Mouse (Mus musculus) MEL (cell line): Measurements from ENCODE around the gene Urb1. TPM values are rescaled to one million over a fixed set of nuclear protein-coding genes. Genes with fewer than 3 reads are reported as not detected.

Source experiments
- DNase-seq: peaks from one replicate; pipeline ENCODE4 v3.0.0; 2011; ENCODE audit warnings: low read depth, low spot score
- H3K27ac ChIP-seq: 2 replicates; pipeline ENCODE4 v1.5.1; 2012; ENCODE audit warnings: low read depth, mild to moderate bottlenecking, control low read depth, low read length, moderate library complexity; ENCODE audit not compliant: control insufficient read depth
- H3K27me3 ChIP-seq, 2 experiments: fragments of 150-350 bp in 1 of 2; sonication (generic) in 1 of 2; 2 replicates each; pipeline ENCODE4 v1.6.1; 2012; ENCODE audit warnings: low read length in 2 of 2, mild to moderate bottlenecking in 2 of 2, improper control_type of control experiment in 1 of 2, moderate library complexity in 1 of 2; ENCODE audit not compliant: insufficient read depth in 2 of 2, control insufficient read depth in 1 of 2
- H3K36me3 ChIP-seq, 2 experiments: 2 replicates each; pipeline ENCODE4 v1.6.1; 2012 to 2014; ENCODE audit warnings: low read length in 2 of 2, improper control_type of control experiment in 1 of 2, inconsistent platforms in 1 of 2, mild to moderate bottlenecking in 1 of 2; ENCODE audit not compliant: insufficient read depth in 2 of 2, control insufficient read depth in 1 of 2
- H3K4me1 ChIP-seq, 2 experiments: fragments of 150-350 bp in 1 of 2; sonication (generic) in 1 of 2; 2 replicates each; pipeline ENCODE4 v1.6.1; 2012; ENCODE audit warnings: low read length in 2 of 2, improper control_type of control experiment in 1 of 2, mild to moderate bottlenecking in 1 of 2; ENCODE audit not compliant: insufficient read depth in 2 of 2, control insufficient read depth in 1 of 2
- H3K4me3 ChIP-seq, 2 experiments: fragments of 150-350 bp in 1 of 2; sonication (generic) in 1 of 2; 2 replicates each; pipeline ENCODE4 v1.5.1; 2012; ENCODE audit warnings: low read depth in 2 of 2, low read length in 2 of 2, mild to moderate bottlenecking in 2 of 2, moderate library complexity in 2 of 2, control low read depth in 1 of 2, improper control_type of control experiment in 1 of 2; ENCODE audit not compliant: control insufficient read depth in 1 of 2, insufficient read depth in 1 of 2
- H3K79me2 ChIP-seq: 2 replicates; pipeline ENCODE4 v1.6.1; 2012; ENCODE audit warnings: mild to moderate bottlenecking, low read length, moderate library complexity; ENCODE audit not compliant: control insufficient read depth, poor library complexity, insufficient read depth
- H3K9ac ChIP-seq: 2 replicates; pipeline ENCODE4 v1.6.1; 2012; ENCODE audit warnings: low read depth, mild to moderate bottlenecking, control low read depth, low read length, moderate library complexity; ENCODE audit not compliant: control insufficient read depth, poor library complexity, severe bottlenecking
- H3K9me3 ChIP-seq: fragments of 150-350 bp; sonication (generic); replicated peaks from 2 replicates; pipeline ENCODE4 v1.6.1; 2012; ENCODE audit warnings: mild to moderate bottlenecking, low read length, improper control_type of control experiment, moderate library complexity; ENCODE audit not compliant: insufficient read depth
- BHLHE40 ChIP-seq: IDR thresholded peaks from 2 replicates; pipeline ENCODE4 v1.6.1; 2012; ENCODE audit warnings: low read depth, mild to moderate bottlenecking, inconsistent platforms, low read length, improper control_type of control experiment, borderline replicate concordance
- CHD1 ChIP-seq: IDR thresholded peaks from 2 replicates; pipeline ENCODE4 v1.6.1; 2012; ENCODE audit warnings: low read depth, mild to moderate bottlenecking, inconsistent platforms, low read length, improper control_type of control experiment
- CHD2 ChIP-seq: IDR thresholded peaks from 2 replicates; pipeline ENCODE4 v1.6.1; 2011; ENCODE audit warnings: low read length, improper control_type of control experiment
- CTCF ChIP-seq, 3 experiments: IDR thresholded peaks in 2 of 3; conservative IDR thresholded peaks in 1 of 3; 2 replicates each; pipeline ENCODE4 v1.5.1; 2011 to 2012; ENCODE audit warnings: low read length in 3 of 3, low read depth in 2 of 3, mild to moderate bottlenecking in 2 of 3, improper control_type of control experiment in 1 of 3, inconsistent platforms in 1 of 3, mixed read lengths in 1 of 3, moderate library complexity in 1 of 3; ENCODE audit not compliant: control insufficient read depth in 1 of 3, insufficient read depth in 1 of 3, poor library complexity in 1 of 3, severe bottlenecking in 1 of 3
- ELF1 ChIP-seq: IDR thresholded peaks from 2 replicates; pipeline ENCODE4 v1.6.1; 2014; ENCODE audit warnings: low read depth, mild to moderate bottlenecking, inconsistent platforms, low read length, improper control_type of control experiment, moderate library complexity
- GABPA ChIP-seq: IDR thresholded peaks from 2 replicates; pipeline ENCODE4 v1.6.1; 2012; ENCODE audit warnings: low read depth, mild to moderate bottlenecking, inconsistent platforms, low read length, improper control_type of control experiment, moderate library complexity
- GATA1 ChIP-seq: IDR thresholded peaks from 2 replicates; pipeline ENCODE4 v1.6.1; 2011; ENCODE audit warnings: low read depth, low read length, improper control_type of control experiment
- JUND ChIP-seq: IDR thresholded peaks from 2 replicates; pipeline ENCODE4 v1.6.1; 2011; ENCODE audit warnings: low read depth, mild to moderate bottlenecking, improper control_type of control experiment, low read length
- MAFK ChIP-seq: IDR thresholded peaks from 2 replicates; pipeline ENCODE4 v1.6.1; 2011; ENCODE audit warnings: low read depth, mild to moderate bottlenecking, low read length, improper control_type of control experiment, borderline replicate concordance
- MAX ChIP-seq: IDR thresholded peaks from 2 replicates; pipeline ENCODE4 v1.6.1; 2011; ENCODE audit warnings: low read length, improper control_type of control experiment
- MYB ChIP-seq: IDR thresholded peaks from 2 replicates; pipeline ENCODE4 v1.6.1; 2011; ENCODE audit warnings: mild to moderate bottlenecking, low read depth, low read length, improper control_type of control experiment
- MYC ChIP-seq: IDR thresholded peaks from 2 replicates; pipeline ENCODE4 v1.6.1; 2011; ENCODE audit warnings: low read depth, mild to moderate bottlenecking, low read length, improper control_type of control experiment, moderate library complexity
- NELFE ChIP-seq: IDR thresholded peaks from 2 replicates; pipeline ENCODE4 v1.6.1; 2011; ENCODE audit warnings: low read depth, low read length, improper control_type of control experiment
- NRF1 ChIP-seq: IDR thresholded peaks from 2 replicates; pipeline ENCODE4 v1.6.1; 2014; ENCODE audit warnings: low read depth, mild to moderate bottlenecking, inconsistent platforms, low read length, improper control_type of control experiment, moderate library complexity; ENCODE audit not compliant: poor library complexity, insufficient read depth, severe bottlenecking
- POLR2AphosphoS2 ChIP-seq: IDR thresholded peaks from 2 replicates; pipeline ENCODE4 v1.6.1; 2011; ENCODE audit warnings: low read length, improper control_type of control experiment
- POLR2AphosphoS5 ChIP-seq: IDR thresholded peaks from 2 replicates; pipeline ENCODE4 v1.6.1; 2012; ENCODE audit warnings: low read depth, borderline replicate concordance, mild to moderate bottlenecking, inconsistent platforms, low read length, moderate library complexity, mixed read lengths
- RAD21 ChIP-seq: IDR thresholded peaks from 2 replicates; pipeline ENCODE4 v1.6.1; 2011; ENCODE audit warnings: mild to moderate bottlenecking, low read depth, low read length, improper control_type of control experiment
- RCOR1 ChIP-seq: IDR thresholded peaks from 2 replicates; pipeline ENCODE4 v1.6.1; 2012; ENCODE audit warnings: low read depth, mild to moderate bottlenecking, inconsistent platforms, low read length, improper control_type of control experiment
- SIN3A ChIP-seq: IDR thresholded peaks from 2 replicates; pipeline ENCODE4 v1.6.1; 2012; ENCODE audit warnings: low read length, improper control_type of control experiment, inconsistent platforms
- SMC3 ChIP-seq: IDR thresholded peaks from 2 replicates; pipeline ENCODE4 v1.6.1; 2011; ENCODE audit warnings: low read depth, low read length, improper control_type of control experiment
- ZNF384 ChIP-seq: IDR thresholded peaks from 2 replicates; pipeline ENCODE4 v1.6.1; 2012; ENCODE audit warnings: low read depth, mild to moderate bottlenecking, inconsistent platforms, low read length, improper control_type of control experiment
- polyA plus RNA-seq, 2 experiments: library from polyadenylated mRNA; stranded (reverse) in 1 of 2; unstranded in 1 of 2; fragments of >175 nt in 1 of 2; fragments of >200 nt in 1 of 2; gene quantifications; 2 replicates each; pipeline versions ENCODE4 v1.2.1 to v1.2.4; 2012; ENCODE audit warnings: low replicate concordance in 2 of 2, low read depth in 1 of 2; ENCODE audit not compliant: insufficient read length in 2 of 2, insufficient read depth in 1 of 2, missing spikeins in 1 of 2
- total RNA-seq: library from RNA; depleted of rRNA; stranded (reverse); fragments of 300-350 nt; gene quantifications from 2 replicates; pipeline ENCODE4 v1.2.3, GENCODE M21; 2012

Urb1 gene
- total and polyA plus RNA-seq, 3 experiments = 26.2 to 36.7 (median 35.3) TPM

DNA sequence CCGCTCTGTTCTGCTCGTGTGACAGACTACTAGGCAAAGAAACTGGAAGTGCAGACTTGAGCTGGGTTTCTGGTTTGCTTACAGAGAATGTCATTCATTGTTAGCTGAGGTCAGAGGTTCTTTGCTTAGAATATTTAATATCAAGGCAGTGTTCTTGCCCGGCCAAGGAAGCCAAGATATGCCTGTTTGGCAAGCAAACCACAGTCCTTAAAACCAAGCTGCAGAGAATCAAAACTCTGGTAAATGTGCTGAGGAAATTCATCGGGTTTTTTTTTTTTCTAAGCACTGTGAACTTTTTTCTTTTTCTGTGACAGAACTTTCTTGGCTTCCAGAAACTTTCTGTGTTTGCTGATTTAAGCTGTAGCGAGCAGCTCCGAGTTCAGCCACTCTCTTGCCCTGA lies 22.3 kb upstream of the Urb1 start:
- Histone ChIP-seq H3K9me3 (no peaks in the 10 kb centered on the region), H3K36me3 (no peaks in the 10 kb centered on the region; a peak in 1 of 4 replicates), H3K27me3 (peaks cover 2 to 4% of the 10 kb centered on the region in 2 experiments; a peak in 2 of 4 replicates), H3K9ac (no peak overlapping the region), H3K4me3 (no peak overlapping the region), H3K4me1 (peaks cover 0 to 9% of the 10 kb centered on the region in 2 experiments; a peak in 2 of 4 replicates), H3K27ac (no peak overlapping the region), H3K79me2 (no peaks in the 10 kb centered on the region; the same call in 1 of the 2 replicates)
- no peak for DNase-seq
- TF ChIP-seq GABPA (no peak), JUND (no peak), MAFK (no peak), RCOR1 (no peak)

DNA sequence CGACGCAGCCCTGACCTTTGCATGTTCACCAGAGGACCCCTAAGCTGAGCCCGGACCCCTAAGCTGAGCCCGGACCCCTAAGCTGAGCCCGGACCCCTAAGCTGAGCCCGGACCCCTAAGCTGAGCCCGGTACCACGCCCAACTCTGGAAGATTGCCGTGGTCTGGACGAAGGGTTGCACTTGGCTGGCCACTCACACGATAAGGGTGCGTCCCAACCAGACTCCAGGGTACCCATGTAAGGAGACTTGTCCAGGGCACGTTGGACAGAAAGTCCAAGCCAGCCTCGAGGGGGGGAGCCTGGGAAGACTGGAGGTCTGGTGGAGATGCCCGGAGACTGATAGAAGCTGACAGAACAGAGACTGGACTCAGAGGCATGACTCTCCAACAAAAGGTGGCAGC lies 21.5 kb upstream of the Urb1 start:
- TF ChIP-seq NELFE (no peak), MYB (no peak), POLR2AphosphoS5 (no peak), CTCF (IDR thresholded peaks at IDR 0.05 in 2 of 3, conservative IDR thresholded peaks at IDR 0.05 in 1 of 3; ENCODE audit: control insufficient read depth in 1 of 3, insufficient read depth in 1 of 3, low read depth in 2 of 3, low read length in 3 of 3, poor library complexity in 1 of 3, severe bottlenecking in 1 of 3) (no peak), SMC3 (no peak), MAX (no peak), SIN3A (no peak), POLR2AphosphoS2 (no peak), BHLHE40 (no peak), ZNF384 (no peak), GABPA (no peak), CHD2 (no peak), RAD21 (no peak), ELF1 (no peak), MYC (no peak), MAFK (no peak), CHD1 (no peak), GATA1 (no peak), NRF1 (no peak)
- no peaks in the 10 kb centered on the region; the same call in 1 of the 2 replicates for H3K79me2 ChIP-seq
- H3K4me3 ChIP-seq = no peak overlapping the region
- no peak overlapping the region for H3K9ac ChIP-seq
- no peak for DNase-seq
- no peak overlapping the region for H3K27ac ChIP-seq
- peaks cover 0 to 9% of the 10 kb centered on the region in 2 experiments; a peak in 2 of 4 replicates for H3K4me1 ChIP-seq
- no peaks in the 10 kb centered on the region; a peak in 1 of 4 replicates for H3K36me3 ChIP-seq
- peaks cover 2 to 4% of the 10 kb centered on the region in 2 experiments; a peak in 2 of 4 replicates for H3K27me3 ChIP-seq
- H3K9me3 ChIP-seq = no peaks in the 10 kb centered on the region
